Mouse (Mus musculus) liver, embryonic 12.5 days (tissue): Measurements from ENCODE around the gene Zfp553. TPM values are rescaled to one million over a fixed set of nuclear protein-coding genes. Genes with fewer than 3 reads are reported as not detected.
A peak's percentile ranks its signal among the peaks of the same experiment; 100 is the strongest.

Experiments
- ATAC-seq: fragments of 200-750 bp; cut with Nextera tagmentation; 2 replicates; pipeline ENCODE4 v1.8.0; 2017; ENCODE audit warnings: moderate number of reproducible peaks, mild to moderate bottlenecking, moderate library complexity
- H3K27ac ChIP-seq: fragments of 300-500 bp; sonication (generic); 2 replicates; pipeline ENCODE4 v1.5.1; 2016; ENCODE audit warnings: mild to moderate bottlenecking
- H3K27me3 ChIP-seq: fragments of 300-500 bp; sonication (generic); replicated peaks from 2 replicates; pipeline ENCODE4 v1.6.1; 2016; ENCODE audit warnings: mild to moderate bottlenecking, moderate library complexity
- H3K36me3 ChIP-seq: fragments of 300-500 bp; sonication (generic); 2 replicates; pipeline ENCODE4 v1.6.1; 2016; ENCODE audit warnings: mild to moderate bottlenecking, moderate library complexity
- H3K4me1 ChIP-seq: fragments of 300-500 bp; sonication (generic); 2 replicates; pipeline ENCODE4 v1.6.1; 2016
- H3K4me2 ChIP-seq: fragments of 300-500 bp; sonication (generic); 2 replicates; pipeline ENCODE4 v1.6.1; 2016; ENCODE audit warnings: mild to moderate bottlenecking, moderate library complexity
- H3K4me3 ChIP-seq: fragments of 300-500 bp; sonication (generic); 2 replicates; pipeline ENCODE4 v1.5.1; 2016; ENCODE audit warnings: mild to moderate bottlenecking, moderate library complexity
- H3K9ac ChIP-seq: fragments of 300-500 bp; sonication (generic); 2 replicates; pipeline ENCODE4 v1.6.1; 2016; ENCODE audit warnings: mild to moderate bottlenecking, moderate library complexity
- H3K9me3 ChIP-seq: fragments of 300-500 bp; sonication (generic); replicated peaks from 2 replicates; pipeline ENCODE4 v1.6.1; 2016; ENCODE audit warnings: mild to moderate bottlenecking, moderate library complexity
- WGBS: fragments of 180-500 bp; shearing (Covaris S2); methylation state at CpG from one replicate; pipeline ENCODE4 v1.1.7; 2016; ENCODE audit not compliant: insufficient replicate concordance; 5-methylcytosine and 5-hydroxymethylcytosine counted together
- polyA plus RNA-seq: library from polyadenylated mRNA; unstranded; fragments of >200 nt; fragmentation: Nextera tagmentation; extraction: Ambion mirVana; gene quantifications from 2 replicates; pipeline ENCODE4 v1.2.1, GENCODE M21; 2016

Zfp553 gene
- polyA plus RNA-seq, 1 experiment from 2014 or later, result 13.7 TPM

GRCm38 (mm10) chr7:127195544-127196295 lies 37.1 kb upstream of the Zfp553 start, which contains the start of gene Cd2bp2:
Gene Cd2bp2, minus strand, starts transcription at chr7:127196050.
- Histone ChIP-seq H3K9me3 (no peaks in the 10 kb centered on the region), H3K4me2 (peak within 1 kb of the TSS; percentile 85), H3K36me3 (peaks cover 81% of the 10 kb centered on the region), H3K4me3 (peak within 1 kb of the TSS; percentile 82), H3K9ac (peak within 1 kb of the TSS; percentile 83), H3K27me3 (no peaks in the 10 kb centered on the region), H3K27ac (peak within 1 kb of the TSS; percentile 88), H3K4me1 (peaks cover 39% of the 10 kb centered on the region)
- ATAC-seq, result peak; percentile 93
- under 1% methylated on average over 51 of the region's 51 CpGs for WGBS

GRCm38 (mm10) chr7:127196484-127196883 lies 36.4 kb upstream of the Zfp553 start:
- peak overlapping the region; percentile 84 for H3K27ac ChIP-seq
- WGBS, result 51% methylated on average over 11 of the region's 11 CpGs
- peaks cover 39% of the 10 kb centered on the region for H3K4me1 ChIP-seq
- ATAC-seq, result no peak
- peak overlapping the region; percentile 72 for H3K9ac ChIP-seq
- H3K4me3 ChIP-seq, result peak overlapping the region; percentile 82
- H3K36me3 ChIP-seq, result peaks cover 83% of the 10 kb centered on the region
- no peaks in the 10 kb centered on the region for H3K9me3 ChIP-seq
- H3K4me2 ChIP-seq, result peak overlapping the region; percentile 85
- H3K27me3 ChIP-seq, result no peaks in the 10 kb centered on the region

- Histone ChIP-seq H3K27me3 (no peaks in the 10 kb centered on the region), H3K9ac (peak overlapping the region; percentile 98), H3K4me2 (peak overlapping the region; percentile 91), H3K36me3 (peaks cover 42% of the 10 kb centered on the region), H3K4me3 (peak overlapping the region; percentile 96), H3K27ac (peak overlapping the region; percentile 99), H3K9me3 (no peaks in the 10 kb centered on the region), H3K4me1 (peaks cover 50% of the 10 kb centered on the region)
- WGBS, result 27% methylated on average over 2 of the region's 2 CpGs
- ATAC-seq, result no peak
These were observed 26.3 kb upstream of the Zfp553 start for GRCm38 (mm10) chr7:127206606-127207005.

- no peaks in the 10 kb centered on the region for H3K9me3 ChIP-seq
- H3K9ac ChIP-seq, result peak overlapping the region; percentile 98
- under 1% methylated on average over 53 of the region's 53 CpGs for WGBS
- peak overlapping the region; percentile 91 for H3K4me2 ChIP-seq
- H3K27ac ChIP-seq, result peak overlapping the region; percentile 99
- no peak for ATAC-seq
- no peaks in the 10 kb centered on the region for H3K27me3 ChIP-seq
- H3K4me1 ChIP-seq, result peaks cover 54% of the 10 kb centered on the region
- H3K36me3 ChIP-seq, result peaks cover 32% of the 10 kb centered on the region
- H3K4me3 ChIP-seq, result peak overlapping the region; percentile 96
These were observed 25.2 kb upstream of the Zfp553 start for GRCm38 (mm10) chr7:127207374-127208294.

- Histone ChIP-seq H3K36me3 (peaks cover 27% of the 10 kb centered on the region), H3K9me3 (no peaks in the 10 kb centered on the region), H3K27ac (peak within 1 kb of the TSS; percentile 99), H3K27me3 (no peaks in the 10 kb centered on the region), H3K9ac (peak within 1 kb of the TSS; percentile 98), H3K4me3 (peak within 1 kb of the TSS; percentile 96), H3K4me2 (peak within 1 kb of the TSS; percentile 91), H3K4me1 (peaks cover 59% of the 10 kb centered on the region)
- peak; percentile 54 for ATAC-seq
- WGBS, result 2% methylated on average over 27 of the region's 44 CpGs
These were observed 24.6 kb upstream of the Zfp553 start, which contains the start of gene Tbc1d10b for GRCm38 (mm10) chr7:127208295-127208552. Gene Tbc1d10b, minus strand, starts transcription at chr7:127208468.

GRCm38 (mm10) chr7:127208553-127209438 lies 24.1 kb upstream of the Zfp553 start, which contains the start of gene Mylpf:
Gene Mylpf, plus strand, starts transcription at chr7:127208890.
- no peaks in the 10 kb centered on the region for H3K27me3 ChIP-seq
- no peaks in the 10 kb centered on the region for H3K9me3 ChIP-seq
- H3K9ac ChIP-seq, result peak within 1 kb of the TSS; percentile 98
- peak within 1 kb of the TSS; percentile 96 for H3K4me3 ChIP-seq
- peak within 1 kb of the TSS; percentile 91 for H3K4me2 ChIP-seq
- peaks cover 59% of the 10 kb centered on the region for H3K4me1 ChIP-seq
- peaks cover 21% of the 10 kb centered on the region for H3K36me3 ChIP-seq
- ATAC-seq, result peak; percentile 87
- WGBS, result under 1% methylated on average over 35 of the region's 44 CpGs
- H3K27ac ChIP-seq, result peak within 1 kb of the TSS; percentile 99

- H3K27ac ChIP-seq, result peak overlapping the region; percentile 99
- peak overlapping the region; percentile 91 for H3K4me2 ChIP-seq
- H3K9me3 ChIP-seq, result no peaks in the 10 kb centered on the region
- 69% methylated on average over 5 of the region's 5 CpGs for WGBS
- peak overlapping the region; percentile 96 for H3K4me3 ChIP-seq
- H3K4me1 ChIP-seq, result peaks cover 65% of the 10 kb centered on the region
- no peak for ATAC-seq
- H3K36me3 ChIP-seq, result peaks cover 13% of the 10 kb centered on the region
- peak overlapping the region; percentile 98 for H3K9ac ChIP-seq
- no peaks in the 10 kb centered on the region for H3K27me3 ChIP-seq
These were observed 23.0 kb upstream of the Zfp553 start for GRCm38 (mm10) chr7:127209851-127210250.

- Histone ChIP-seq H3K27me3 (no peaks in the 10 kb centered on the region), H3K9ac (peak overlapping the region; percentile 98), H3K9me3 (no peaks in the 10 kb centered on the region), H3K27ac (peak overlapping the region; percentile 99), H3K4me3 (peak overlapping the region; percentile 96), H3K4me2 (peak overlapping the region; percentile 91), H3K4me1 (peaks cover 65% of the 10 kb centered on the region), H3K36me3 (peaks cover 9% of the 10 kb centered on the region)
- 90% methylated on average over 4 of the region's 4 CpGs for WGBS
- ATAC-seq, result no peak
These were observed 22.6 kb upstream of the Zfp553 start for GRCm38 (mm10) chr7:127210266-127210665.

GRCm38 (mm10) chr7:127211014-127211745 lies 21.7 kb upstream of the Zfp553 start:
- peaks cover 64% of the 10 kb centered on the region for H3K4me1 ChIP-seq
- H3K27ac ChIP-seq, result no peak overlapping the region; the same call in 1 of the 2 replicates
- H3K4me2 ChIP-seq, result no peak overlapping the region
- WGBS, result 79% methylated on average over 5 of the region's 5 CpGs
- no peak for ATAC-seq
- no peak overlapping the region for H3K9ac ChIP-seq
- peaks cover 3% of the 10 kb centered on the region; the same call in 1 of the 2 replicates for H3K36me3 ChIP-seq
- H3K9me3 ChIP-seq, result no peaks in the 10 kb centered on the region
- no peaks in the 10 kb centered on the region for H3K27me3 ChIP-seq
- H3K4me3 ChIP-seq, result no peak overlapping the region

GRCm38 (mm10) chr7:127212432-127213250 lies 20.2 kb upstream of the Zfp553 start:
- Histone ChIP-seq H3K4me2 (no peak overlapping the region), H3K9me3 (no peaks in the 10 kb centered on the region), H3K27me3 (no peaks in the 10 kb centered on the region), H3K4me3 (no peak overlapping the region), H3K36me3 (no peaks in the 10 kb centered on the region), H3K9ac (no peak overlapping the region), H3K27ac (no peak overlapping the region), H3K4me1 (peaks cover 68% of the 10 kb centered on the region)
- WGBS, result 82% methylated on average over 12 of the region's 12 CpGs
- ATAC-seq, result no peak
